Mouse (Mus musculus): ENCODE measurements around the gene Plp1. TPM values are rescaled to one million over a fixed set of nuclear protein-coding genes. Genes with fewer than 3 reads are reported as not detected.

The Plp1 gene
- 100 to 1,000 TPM; 799 to 917 (median 880) TPM for total RNA-seq (2022)

- DNase-seq (ENCODE audit: low spot score in 2 of 2) = no peak
These were observed at the start of gene Plp1 for GRCm38 (mm10) chrX:136822371-136822770. Gene Plp1, plus strand, starts transcription at chrX:136822671.

DNA sequence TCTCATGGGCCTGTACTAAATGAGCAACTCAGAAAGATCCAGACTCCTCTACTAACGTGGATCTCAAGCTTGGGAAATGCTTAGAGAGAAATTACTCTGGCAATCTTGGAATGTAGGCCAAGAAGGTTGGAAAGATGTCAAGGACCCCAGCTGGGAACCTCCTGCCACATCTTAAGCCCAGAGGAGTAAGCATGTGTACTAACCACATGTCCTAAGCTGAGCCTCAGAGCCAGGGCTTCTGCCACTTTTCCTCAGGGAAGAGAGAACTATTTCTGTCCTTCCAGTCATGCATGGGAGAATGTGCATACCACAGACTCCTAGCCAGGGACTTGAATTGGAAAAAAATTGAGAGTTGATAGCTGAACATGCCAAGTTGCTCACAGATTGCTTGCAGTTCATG is 49.4 kb upstream of the Plp1 start:
- no peak for DNase-seq (ENCODE audit: low spot score in 2 of 2)

DNA sequence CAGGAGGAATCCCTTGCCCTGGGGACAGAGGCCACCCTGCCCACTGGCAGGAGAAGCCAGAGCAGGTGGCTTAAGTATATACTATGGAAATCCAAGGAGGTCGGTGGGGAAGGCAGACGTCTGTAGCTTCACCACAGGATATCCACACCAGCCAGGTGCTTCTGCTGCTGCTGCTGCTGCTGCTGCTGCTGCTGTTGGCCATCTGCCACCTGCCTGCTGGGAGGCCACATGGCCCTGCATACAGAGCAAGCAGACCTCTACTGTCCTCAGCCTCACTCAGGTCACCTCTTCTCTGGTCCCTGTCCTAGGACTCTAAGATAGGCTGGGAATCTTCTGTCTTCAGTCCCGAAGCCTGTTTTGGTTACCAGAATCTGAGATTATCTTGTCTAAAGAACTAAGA is 44.4 kb upstream of the Plp1 start:
- no peak for DNase-seq (ENCODE audit: low spot score in 2 of 2)

GRCm38 (mm10) chrX:136779262-136779661 is 43.2 kb upstream of the Plp1 start:
- no peak for DNase-seq (ENCODE audit: low spot score in 2 of 2)

DNA sequence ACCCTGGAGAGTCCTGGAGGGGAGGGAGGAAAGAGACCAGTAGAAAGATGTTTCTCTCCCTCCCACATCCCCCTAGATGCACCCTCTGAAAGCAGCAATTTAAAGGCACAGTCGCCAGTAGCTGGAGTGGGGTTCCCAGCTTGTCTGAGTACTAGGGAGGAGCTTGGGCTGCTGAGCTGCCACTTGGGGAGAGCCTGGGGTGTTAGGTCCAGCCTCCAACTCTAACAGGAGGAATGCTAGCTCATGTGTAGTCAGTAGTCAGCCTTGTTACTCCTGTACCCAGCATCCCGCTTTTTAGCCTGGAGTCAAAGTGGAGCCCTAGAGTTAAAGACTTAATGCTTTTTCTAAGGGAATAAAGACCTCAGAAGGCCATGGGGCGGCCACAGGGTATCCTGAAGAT is 42.4 kb upstream of the Plp1 start, which contains the start of gene Glra4:
Glra4 (minus strand) TSS at position 101 of the 400 bp plus-strand sequence.
- no peak for DNase-seq (ENCODE audit: low spot score in 2 of 2)

DNA sequence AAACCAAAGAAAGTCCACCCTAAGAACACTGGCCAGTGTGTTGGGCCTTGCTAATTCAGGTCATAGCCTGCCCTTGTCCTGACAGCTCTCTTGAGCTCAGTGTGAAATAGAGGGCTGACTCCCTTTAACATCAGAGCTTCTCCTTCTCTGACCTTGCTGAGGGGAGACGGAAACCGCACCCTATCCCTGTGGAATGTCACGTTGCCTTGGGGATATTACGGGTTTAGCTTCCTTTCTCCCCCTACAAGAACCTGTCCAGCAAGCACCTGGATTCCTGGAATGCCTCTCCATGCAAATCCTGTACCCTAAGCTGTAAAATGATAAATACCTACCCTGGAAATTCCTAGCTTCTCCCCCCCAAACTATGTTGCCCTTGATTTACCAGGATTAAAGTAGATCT is 33.0 kb upstream of the Plp1 start:
- no peak for DNase-seq (ENCODE audit: low spot score in 2 of 2)

- DNase-seq (ENCODE audit: low spot score in 2 of 2) = no peak
These were observed 25.2 kb upstream of the Plp1 start for GRCm38 (mm10) chrX:136797223-136797622.

DNA sequence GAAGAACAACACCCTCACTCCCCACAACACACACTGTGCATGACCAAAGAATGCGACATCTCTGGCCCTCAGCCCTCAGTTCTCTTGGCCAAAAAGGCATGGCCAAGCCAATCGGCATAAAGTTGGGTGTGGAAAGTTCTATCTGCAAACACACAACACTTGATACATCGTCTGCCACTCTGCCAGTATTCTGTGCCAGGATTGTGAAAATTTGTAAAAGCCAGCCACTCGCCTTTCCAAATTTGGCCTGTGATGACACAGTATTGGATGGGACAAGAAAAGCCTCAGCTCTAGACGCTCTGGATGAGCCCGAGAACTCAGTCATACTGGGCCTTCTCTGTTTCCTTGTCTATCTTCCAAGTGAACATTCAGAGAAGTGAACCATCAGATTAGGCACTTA is 2.7 kb upstream of the Plp1 start:
- DNase-seq (ENCODE audit: low spot score in 2 of 2) = no peak

DNA sequence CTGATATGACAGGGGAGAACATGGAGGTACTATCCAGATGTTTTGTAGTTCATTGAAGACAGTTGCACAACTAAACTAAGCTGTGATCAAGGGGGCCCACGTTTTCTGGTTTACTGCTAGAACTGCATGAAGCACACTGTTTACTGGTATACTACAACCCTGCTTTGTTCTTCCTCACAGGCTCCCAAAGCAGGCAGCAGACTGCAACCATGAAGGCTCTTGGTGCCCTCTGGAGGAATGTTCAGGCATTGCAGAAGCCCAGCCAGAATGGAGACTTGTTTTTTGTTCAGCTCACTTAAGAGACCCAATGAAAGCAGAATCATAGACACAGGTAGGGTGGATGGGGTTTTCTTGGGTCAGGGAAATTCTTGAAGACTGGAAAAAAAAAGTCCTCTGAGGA is 2.2 kb upstream of the Plp1 start:
- DNase-seq (ENCODE audit: low spot score in 2 of 2) = peak; percentile 58 to 73

DNA sequence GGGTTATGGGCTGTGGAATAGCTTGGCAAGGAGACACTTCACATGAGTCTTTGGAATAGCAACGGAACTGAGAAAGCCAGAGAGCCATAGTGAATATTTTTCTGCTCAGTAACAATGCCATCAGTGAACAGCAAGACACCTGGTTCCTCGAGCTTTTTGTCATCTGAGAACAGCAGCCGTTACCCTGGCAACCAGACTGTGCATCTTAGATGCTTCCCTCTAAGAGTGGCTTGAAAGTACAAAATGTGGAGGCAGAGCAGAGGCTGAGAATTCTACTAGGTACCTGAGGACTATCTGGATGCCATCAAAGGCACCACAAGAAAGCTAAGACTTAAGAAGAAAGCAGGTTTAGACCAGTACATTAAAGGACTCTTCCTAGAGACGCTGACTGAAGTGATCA is 2.5 kb downstream of the Plp1 start:
- DNase-seq (ENCODE audit: low spot score in 2 of 2) = peak in 1 of 2 experiments; percentile 28

GRCm38 (mm10) chrX:136828610-136829009 is 6.1 kb downstream of the Plp1 start:
- no peak for DNase-seq (ENCODE audit: low spot score in 2 of 2)

- no peak for DNase-seq (ENCODE audit: low spot score in 2 of 2)
These were observed 27.8 kb downstream of the Plp1 start for GRCm38 (mm10) chrX:136850300-136850699.

DNA sequence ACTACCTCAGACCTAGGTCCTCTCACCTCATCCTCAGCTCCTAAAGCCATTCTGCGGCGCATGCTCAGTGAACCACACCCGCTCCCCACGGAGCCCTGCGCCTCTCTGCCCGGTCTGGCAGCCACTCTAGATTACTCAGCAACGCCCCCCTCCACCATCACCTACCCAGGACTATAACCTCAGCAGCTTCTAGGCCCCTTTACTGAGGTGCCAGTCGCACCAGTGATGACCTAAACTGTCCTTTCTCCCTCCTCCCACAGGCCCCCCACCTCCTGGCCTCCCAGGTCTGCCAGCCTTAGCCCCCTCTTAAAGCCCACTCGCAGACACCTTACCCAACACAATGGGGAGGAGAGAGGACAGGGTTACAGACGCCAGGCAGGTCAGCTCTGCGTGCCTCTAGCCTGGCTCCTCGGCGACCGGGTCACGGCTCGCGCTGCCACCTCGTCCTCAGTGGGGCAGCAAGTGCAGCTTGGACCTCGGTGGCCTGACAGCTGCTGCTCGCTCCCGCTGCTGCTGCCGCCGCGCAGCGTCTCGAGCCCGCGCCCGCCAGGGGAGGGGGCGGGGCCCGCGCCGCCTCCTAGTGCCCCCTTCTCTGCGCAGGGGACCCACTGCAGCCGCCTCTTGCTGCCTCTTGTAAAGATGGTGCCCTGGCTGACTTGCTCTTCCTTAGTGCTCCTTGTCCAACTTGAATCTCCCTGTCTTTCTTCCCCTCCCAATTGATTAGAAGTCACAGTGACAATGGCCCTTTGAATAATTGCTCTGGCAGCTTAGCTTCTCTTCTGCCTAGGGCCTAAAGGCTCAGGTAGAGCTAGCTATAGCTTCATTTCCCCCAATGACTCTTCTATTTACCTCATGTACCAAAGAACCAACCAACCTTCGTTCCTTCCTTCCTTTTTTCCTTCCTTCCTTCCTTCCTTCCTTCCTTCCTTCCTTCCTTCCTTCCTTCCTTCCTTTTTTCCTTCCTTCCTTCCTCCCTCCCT is 45.9 kb downstream of the Plp1 start, which contains the start of gene Rab9b:
Rab9b (minus strand) TSS at position 695 of the 980 bp plus-strand sequence.
- DNase-seq (ENCODE audit: low spot score in 2 of 2) = peak; percentile 12 to 61

Other genes starting within 250 kb of the Plp1 start
- gene Tceal3, start 231.8 kb upstream of the Plp1 start, total RNA-seq (2022) = 100 to 1,000 TPM; 150 to 189 (median 184) TPM
- 10 to 100 TPM; 14.5 to 16.3 (median 15.8) TPM for gene Tceal1, start 114.7 kb upstream of the Plp1 start, total RNA-seq (2022)
- gene Morf4l2, start 79.0 kb upstream of the Plp1 start, total RNA-seq (2022) = 100 to 1,000 TPM; 291 to 334 (median 319) TPM
- gene Glra4, start 42.5 kb upstream of the Plp1 start, total RNA-seq (2022) = under 1 TPM; 0.21 to 0.67 (median 0.38) TPM
- gene Rab9b, start 46.1 kb downstream of the Plp1 start, total RNA-seq (2022) = 10 to 100 TPM; 15.7 to 20.4 (median 17.3) TPM
- gene H2bfm, start 104.7 kb downstream of the Plp1 start, total RNA-seq (2022) = not detected
- 10 to 100 TPM; 10.5 to 27.6 (median 20.0) TPM for gene Tmsb15b2, start 152.8 kb downstream of the Plp1 start, total RNA-seq (2022)
- gene Tmsb15l, start 154.2 kb downstream of the Plp1 start, total RNA-seq (2022) = 1 to 10 TPM; 1.3 to 5.9 (median 2.0) TPM
- gene Tmsb15b1, start 154.2 kb downstream of the Plp1 start, total RNA-seq (2022) = 10 to 100 TPM in 1 of 4 experiments, 1 to 10 TPM in 3; 1.6 to 10.7 (median 7.7) TPM
- gene Zcchc18, start 170.5 kb downstream of the Plp1 start, total RNA-seq (2022) = 100 to 1,000 TPM; 270 to 291 (median 281) TPM
- gene Slc25a53, start 215.6 kb downstream of the Plp1 start, total RNA-seq (2022) = 10 to 100 TPM; 21.4 to 39.2 (median 30.0) TPM
- 10 to 100 TPM in 3 of 4 experiments, 1 to 10 TPM in 1; 9.7 to 11.0 (median 10.4) TPM for gene Fam199x, start 226.9 kb downstream of the Plp1 start, total RNA-seq (2022)

Data from left cerebral cortex, adult 8-10 months (tissue).